Mouse (Mus musculus) liver, postnatal 0 days (tissue): ENCODE measurements around the gene Olfr1499.
"Not testable (repeated sequence)": the region's sequence is repeated elsewhere in the genome, so short reads cannot be mapped to it uniquely, and the experiment has no call there.

Source experiments
- CTCF ChIP-seq: sonication (generic); IDR thresholded peaks from 2 replicates; pipeline ENCODE4 v1.5.1; 2016; ENCODE audit warnings: antibody characterized with exemption, low read depth
- EP300 ChIP-seq: IDR thresholded peaks from 2 replicates; pipeline ENCODE4 v1.6.1; 2016; ENCODE audit warnings: antibody characterized with exemption, low read depth, mild to moderate bottlenecking

DNA sequence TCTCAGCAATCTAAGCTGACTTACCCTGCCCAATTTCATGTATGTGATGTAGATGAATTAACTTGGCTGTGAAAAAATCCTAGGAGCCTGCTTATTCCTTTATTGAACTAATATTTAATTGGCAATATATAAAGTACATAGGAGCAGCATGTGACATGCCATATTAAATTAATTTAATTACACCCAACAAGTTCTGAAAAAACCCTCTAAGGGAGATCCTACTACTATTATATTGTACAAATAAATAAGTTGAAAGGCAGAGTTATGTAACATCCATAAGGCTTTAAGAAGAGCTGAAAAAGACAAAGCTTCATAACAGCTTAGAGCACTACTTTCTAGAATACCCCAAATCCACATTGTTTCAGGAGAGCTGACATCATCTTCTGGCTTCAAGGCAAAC is 31.3 kb upstream of the Olfr1499 start, which contains the start of gene Olfr1501:
- TF ChIP-seq CTCF, EP300: not testable (repeated sequence)
